Mouse (Mus musculus) forebrain, embryonic 13.5 days (tissue): ENCODE measurements at regions not wholly inside any gene's neighbourhood (a gene's known extent, or its start where the extent isn't known, plus 50 kb on each side); places are given as distances from the start of the nearest gene placed in this dataset.

Experiments
- ATAC-seq: fragments of 200-750 bp; cut with Nextera tagmentation; 2 replicates; pipeline ENCODE4 v1.8.0; 2017
- H3K27ac ChIP-seq: fragments of 300-500 bp; sonication (generic); 2 replicates; pipeline ENCODE4 v1.5.1; 2015; ENCODE audit warnings: inconsistent platforms, mild to moderate bottlenecking, moderate library complexity
- H3K27me3 ChIP-seq: fragments of 300-500 bp; sonication (generic); 2 replicates; pipeline ENCODE4 v1.6.1; 2015; ENCODE audit warnings: mild to moderate bottlenecking, inconsistent platforms
- H3K36me3 ChIP-seq: fragments of 300-500 bp; sonication (generic); 2 replicates; pipeline ENCODE4 v1.6.1; 2015; ENCODE audit warnings: mild to moderate bottlenecking, inconsistent platforms; ENCODE audit not compliant: poor library complexity, severe bottlenecking
- H3K4me1 ChIP-seq: fragments of 300-500 bp; sonication (generic); 2 replicates; pipeline ENCODE4 v1.6.1; 2015; ENCODE audit warnings: inconsistent platforms
- H3K4me2 ChIP-seq: fragments of 300-500 bp; sonication (generic); 2 replicates; pipeline ENCODE4 v1.6.1; 2015; ENCODE audit warnings: inconsistent platforms, mild to moderate bottlenecking, moderate library complexity
- H3K4me3 ChIP-seq: fragments of 300-500 bp; sonication (generic); 2 replicates; pipeline ENCODE4 v1.5.1; 2015; ENCODE audit warnings: mild to moderate bottlenecking, inconsistent platforms
- H3K9ac ChIP-seq: fragments of 300-500 bp; sonication (generic); 2 replicates; pipeline ENCODE4 v1.6.1; 2015; ENCODE audit warnings: mild to moderate bottlenecking, inconsistent platforms
- H3K9me3 ChIP-seq: fragments of 300-500 bp; sonication (generic); replicated peaks from 2 replicates; pipeline ENCODE4 v1.6.1; 2016; ENCODE audit warnings: inconsistent platforms
- WGBS: fragments of 180-500 bp; shearing (Covaris S2); methylation state at CpG from one replicate; pipeline ENCODE4 v1.1.7; 2015; 5-methylcytosine and 5-hydroxymethylcytosine counted together

DNA sequence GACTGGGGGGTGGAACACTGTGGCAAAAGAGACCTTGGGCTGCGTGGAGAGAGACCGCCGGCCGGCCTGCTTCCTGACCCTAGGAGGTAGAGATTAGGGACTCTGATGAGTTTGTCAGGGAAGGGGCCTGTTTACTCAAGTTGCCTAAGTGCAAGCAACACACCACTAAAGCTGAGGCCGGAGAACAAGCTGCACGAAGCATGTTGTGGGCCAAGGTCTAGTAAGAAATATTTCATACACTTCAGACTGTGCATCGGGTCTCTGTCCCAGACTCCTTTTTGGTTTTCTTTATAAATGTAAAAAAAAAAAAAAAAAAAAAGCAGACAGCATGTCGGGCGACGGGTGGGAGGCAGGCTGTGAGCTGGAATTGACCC lies 167.5 kb downstream of the 3100002H09Rik start:
- peaks cover 61% of the 10 kb centered on the region for H3K27me3 ChIP-seq

GRCm38 (mm10) chr4:124442491-124443129 lies 168.0 kb downstream of the 3100002H09Rik start:
- ATAC-seq, result no peak
- Histone ChIP-seq H3K9ac (no peak overlapping the region), H3K27me3 (peaks cover 61% of the 10 kb centered on the region), H3K4me1 (peaks cover 37% of the 10 kb centered on the region), H3K4me2 (no peak overlapping the region), H3K36me3 (no peaks in the 10 kb centered on the region), H3K27ac (no peak overlapping the region), H3K9me3 (no peaks in the 10 kb centered on the region), H3K4me3 (no peak overlapping the region)
- WGBS, result 5% methylated on average over 10 of the region's 10 CpGs

More for the DNA sequence above, 167.5 kb downstream of the 3100002H09Rik start:
- no peaks in the 10 kb centered on the region for H3K36me3 ChIP-seq
- no peak overlapping the region for H3K4me3 ChIP-seq
- ATAC-seq, result no peak
- peak overlapping the region; percentile 56 for H3K9ac ChIP-seq
- peaks cover 37% of the 10 kb centered on the region for H3K4me1 ChIP-seq
- H3K27ac ChIP-seq, result peak overlapping the region; percentile 63
- 0 out of 2 replicates have a peak overlapping the region, but pooled peaks have one; percentile 28 for H3K4me2 ChIP-seq
- H3K9me3 ChIP-seq, result no peaks in the 10 kb centered on the region
- 19% methylated on average over 10 of the region's 10 CpGs for WGBS

DNA sequence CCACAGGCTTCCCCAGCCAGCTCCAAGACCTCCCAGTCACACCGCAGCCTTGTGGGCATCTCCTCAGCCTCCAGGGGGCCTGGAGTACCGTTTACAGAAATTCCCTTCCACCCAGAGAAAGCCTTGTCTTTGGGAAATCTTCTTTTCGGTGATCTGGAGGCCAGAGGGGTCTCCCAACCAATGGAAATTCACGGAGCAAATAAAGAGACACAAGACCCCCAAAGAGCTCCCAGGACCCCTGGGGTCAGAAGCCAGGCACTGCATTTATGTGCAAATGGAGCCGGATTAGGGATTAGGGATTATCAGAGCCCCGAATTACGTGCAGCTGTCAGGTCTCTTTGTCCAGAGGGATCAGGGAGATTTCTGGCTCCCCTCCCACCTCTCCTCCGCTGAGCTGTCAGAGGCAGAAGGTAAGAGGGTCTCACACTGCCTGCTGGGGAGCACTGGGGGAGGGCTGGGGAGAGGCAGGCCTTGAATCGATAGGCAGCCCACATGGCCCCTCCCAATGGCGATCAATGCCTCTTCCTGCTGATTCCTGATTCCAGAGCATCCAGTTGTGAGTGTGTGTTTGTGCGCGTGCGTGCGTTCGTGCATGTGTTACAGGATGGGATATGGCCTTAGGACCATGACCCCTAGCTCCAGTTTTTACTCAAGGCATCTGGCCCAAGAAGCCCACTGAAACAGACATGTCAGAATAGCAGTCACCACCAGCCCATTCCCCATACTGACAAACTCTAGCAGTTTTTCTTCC lies 168.7 kb downstream of the 3100002H09Rik start:
- 4% methylated on average over 15 of the region's 15 CpGs for WGBS
- Histone ChIP-seq H3K4me2 (no peak overlapping the region), H3K9me3 (no peaks in the 10 kb centered on the region), H3K4me1 (peaks cover 37% of the 10 kb centered on the region), H3K27me3 (peaks cover 65% of the 10 kb centered on the region), H3K9ac (no peak overlapping the region), H3K27ac (no peak overlapping the region), H3K36me3 (no peaks in the 10 kb centered on the region), H3K4me3 (no peak overlapping the region)
- ATAC-seq, result no peak

GRCm38 (mm10) chr4:124435040-124435434 lies 175.6 kb downstream of the 3100002H09Rik start:
- peaks cover 20% of the 10 kb centered on the region for H3K27me3 ChIP-seq
- 24% methylated on average over 12 of the region's 12 CpGs for WGBS
- no peak for ATAC-seq

DNA sequence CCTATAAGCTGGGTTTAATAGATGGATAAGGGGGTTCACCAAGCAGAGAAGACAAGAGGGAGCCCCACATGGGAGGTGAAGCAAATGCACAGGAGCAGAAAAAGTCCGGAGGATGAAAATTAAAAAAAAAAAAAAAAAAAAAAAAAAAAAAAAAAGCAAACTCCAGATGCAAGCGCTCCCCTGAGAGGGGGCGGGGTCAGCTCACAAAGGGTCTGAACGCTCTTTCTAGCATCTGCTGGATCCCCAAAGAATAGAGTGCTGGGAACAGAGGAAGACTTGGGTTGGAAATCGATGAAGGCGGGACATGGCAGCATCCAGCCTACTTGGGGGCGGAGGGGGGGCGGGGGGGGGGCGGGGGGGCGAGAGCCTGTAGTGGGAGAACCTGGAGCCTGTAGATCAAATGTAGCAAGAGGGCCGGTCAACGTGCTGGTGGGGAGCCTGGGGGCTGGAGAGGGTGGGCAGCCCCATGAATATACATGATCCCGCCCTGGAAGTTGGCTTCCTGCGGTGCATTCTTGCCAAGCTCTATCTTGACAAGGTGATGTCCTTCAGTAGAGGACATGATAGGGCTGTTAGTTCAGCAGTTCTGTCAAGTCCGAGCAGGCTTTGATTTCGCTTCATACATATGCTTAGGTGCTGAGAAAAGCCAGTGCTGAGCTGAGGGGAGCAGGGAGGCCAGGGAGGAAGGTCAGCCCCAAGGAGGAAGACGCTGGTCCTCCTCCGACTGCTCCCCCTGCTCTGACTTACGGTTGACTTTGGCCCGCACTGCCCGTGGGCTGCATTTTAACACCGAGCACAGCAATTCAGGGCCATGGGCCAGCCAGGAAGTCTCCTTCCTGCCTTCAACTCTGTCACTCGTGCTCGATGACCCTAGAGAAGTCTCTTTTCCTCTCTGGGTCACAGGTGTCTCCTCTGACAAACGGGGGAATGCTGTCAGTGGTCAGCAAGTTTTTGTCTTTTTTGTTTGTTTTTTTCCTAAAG lies 176.3 kb downstream of the 3100002H09Rik start:
- Histone ChIP-seq H3K4me1 (peaks cover 12% of the 10 kb centered on the region), H3K36me3 (no peaks in the 10 kb centered on the region), H3K9me3 (no peaks in the 10 kb centered on the region), H3K9ac (no peak overlapping the region), H3K27ac (no peak overlapping the region), H3K4me2 (peak overlapping the region; percentile 28), H3K27me3 (peaks cover 13% of the 10 kb centered on the region), H3K4me3 (no peak overlapping the region)
- no peak for ATAC-seq
- 14% methylated on average over 20 of the region's 25 CpGs for WGBS

More at GRCm38 (mm10) chr4:124435040-124435434, 175.6 kb downstream of the 3100002H09Rik start:
- Histone ChIP-seq H3K4me3 (no peak overlapping the region), H3K4me1 (peaks cover 12% of the 10 kb centered on the region), H3K9me3 (no peaks in the 10 kb centered on the region), H3K27ac (no peak overlapping the region), H3K36me3 (no peaks in the 10 kb centered on the region), H3K9ac (no peak overlapping the region), H3K4me2 (no peak overlapping the region)

DNA sequence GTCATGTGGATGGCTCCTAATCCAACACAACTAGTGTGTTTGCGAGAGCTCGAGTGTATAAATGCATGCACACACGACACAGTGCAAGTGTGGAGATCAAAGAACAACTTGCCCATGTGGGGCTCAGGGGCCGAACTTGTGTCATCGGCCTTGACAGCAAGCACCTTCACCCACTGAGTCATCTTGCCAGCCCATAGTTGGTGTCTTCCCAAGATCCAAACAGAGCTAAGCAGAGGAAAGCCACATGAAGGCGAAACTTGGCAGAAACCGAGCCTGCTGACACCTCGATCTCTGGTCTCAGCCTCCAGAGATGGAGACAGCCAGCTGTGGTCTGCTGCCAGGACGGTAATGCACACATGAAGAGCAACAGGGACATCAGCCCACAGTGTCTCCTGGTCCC lies 177.1 kb downstream of the 3100002H09Rik start:
- no peak overlapping the region for H3K4me2 ChIP-seq
- H3K9me3 ChIP-seq, result no peaks in the 10 kb centered on the region
- WGBS, result 77% methylated on average over 9 of the region's 9 CpGs
- peaks cover 10% of the 10 kb centered on the region for H3K27me3 ChIP-seq
- no peak overlapping the region for H3K9ac ChIP-seq
- peaks cover 12% of the 10 kb centered on the region for H3K4me1 ChIP-seq
- H3K4me3 ChIP-seq, result no peak overlapping the region
- ATAC-seq, result no peak
- H3K36me3 ChIP-seq, result no peaks in the 10 kb centered on the region
- no peak overlapping the region for H3K27ac ChIP-seq

- WGBS, result 86% methylated on average over 16 of the region's 16 CpGs
- ATAC-seq, result no peak
- H3K27me3 ChIP-seq, result peaks cover 5% of the 10 kb centered on the region
Measured at GRCm38 (mm10) chr4:124431193-124431592, 179.4 kb downstream of the 3100002H09Rik start.

GRCm38 (mm10) chr4:124428844-124429243 lies 181.8 kb downstream of the 3100002H09Rik start:
- no peak overlapping the region for H3K4me2 ChIP-seq
- no peak for ATAC-seq
- 94% methylated on average over 4 of the region's 4 CpGs for WGBS
- H3K27ac ChIP-seq, result no peak overlapping the region
- no peaks in the 10 kb centered on the region for H3K36me3 ChIP-seq
- H3K4me3 ChIP-seq, result no peak overlapping the region
- no peaks in the 10 kb centered on the region for H3K4me1 ChIP-seq
- no peak overlapping the region for H3K9ac ChIP-seq
- peaks cover 5% of the 10 kb centered on the region for H3K27me3 ChIP-seq
- no peaks in the 10 kb centered on the region for H3K9me3 ChIP-seq

More at GRCm38 (mm10) chr4:124431193-124431592, 179.4 kb downstream of the 3100002H09Rik start:
- Histone ChIP-seq H3K4me2 (no peak overlapping the region), H3K9ac (no peak overlapping the region), H3K27ac (no peak overlapping the region), H3K4me1 (peaks cover 12% of the 10 kb centered on the region), H3K4me3 (no peak overlapping the region), H3K36me3 (no peaks in the 10 kb centered on the region), H3K9me3 (no peaks in the 10 kb centered on the region)

DNA sequence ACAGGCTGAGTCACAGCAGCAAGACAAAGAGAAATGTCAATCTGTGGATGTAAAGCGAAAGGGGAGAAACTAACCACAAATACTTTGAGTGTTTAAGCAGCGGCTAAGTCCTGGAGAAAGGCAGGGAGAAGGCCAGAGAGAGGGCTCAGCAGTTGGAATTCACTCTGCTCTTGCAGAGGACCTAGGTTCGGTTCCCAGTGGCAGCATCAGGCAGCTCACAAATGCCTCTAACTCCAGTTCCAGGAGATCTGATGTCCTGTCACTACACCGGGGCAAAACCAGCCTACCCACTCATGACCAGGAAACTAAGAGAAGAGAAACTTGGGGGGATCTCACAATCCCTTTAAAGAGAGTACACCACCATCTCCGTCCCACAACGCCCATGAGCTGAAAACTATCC lies 188.2 kb downstream of the 3100002H09Rik start:
- Histone ChIP-seq H3K9ac (no peak overlapping the region), H3K27ac (no peak overlapping the region), H3K36me3 (no peaks in the 10 kb centered on the region), H3K9me3 (no peaks in the 10 kb centered on the region), H3K27me3 (no peaks in the 10 kb centered on the region), H3K4me1 (no peaks in the 10 kb centered on the region), H3K4me3 (no peak overlapping the region), H3K4me2 (no peak overlapping the region)
- WGBS, result 88% methylated on average over 6 of the region's 6 CpGs
- ATAC-seq, result no peak

DNA sequence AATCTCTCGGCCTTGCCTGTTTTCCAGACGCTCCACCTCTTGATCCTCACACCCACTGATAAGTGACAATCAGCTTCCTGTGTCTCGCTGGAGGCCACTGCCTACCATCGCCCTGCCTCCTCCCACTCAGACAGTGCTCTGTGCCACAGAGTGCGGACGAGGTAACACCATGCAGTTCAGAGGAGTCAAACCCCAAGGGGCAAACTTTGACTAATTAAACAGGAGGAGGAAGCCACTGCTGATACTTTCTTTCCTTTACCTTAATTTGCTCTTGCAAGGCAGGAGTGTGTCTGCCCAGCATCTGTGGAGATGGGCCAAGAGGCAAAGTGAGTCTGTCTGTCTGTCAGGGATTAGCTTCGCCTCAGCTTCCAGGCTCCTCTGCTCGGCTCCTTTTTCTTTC lies 192.2 kb downstream of the 3100002H09Rik start:
- H3K9ac ChIP-seq, result no peak overlapping the region
- no peak overlapping the region for H3K4me2 ChIP-seq
- no peaks in the 10 kb centered on the region for H3K36me3 ChIP-seq
- ATAC-seq, result no peak
- no peaks in the 10 kb centered on the region for H3K9me3 ChIP-seq
- no peak overlapping the region for H3K27ac ChIP-seq
- no peak overlapping the region for H3K4me3 ChIP-seq
- 35% methylated on average over 8 of the region's 8 CpGs for WGBS
- H3K27me3 ChIP-seq, result no peaks in the 10 kb centered on the region
- H3K4me1 ChIP-seq, result no peaks in the 10 kb centered on the region

DNA sequence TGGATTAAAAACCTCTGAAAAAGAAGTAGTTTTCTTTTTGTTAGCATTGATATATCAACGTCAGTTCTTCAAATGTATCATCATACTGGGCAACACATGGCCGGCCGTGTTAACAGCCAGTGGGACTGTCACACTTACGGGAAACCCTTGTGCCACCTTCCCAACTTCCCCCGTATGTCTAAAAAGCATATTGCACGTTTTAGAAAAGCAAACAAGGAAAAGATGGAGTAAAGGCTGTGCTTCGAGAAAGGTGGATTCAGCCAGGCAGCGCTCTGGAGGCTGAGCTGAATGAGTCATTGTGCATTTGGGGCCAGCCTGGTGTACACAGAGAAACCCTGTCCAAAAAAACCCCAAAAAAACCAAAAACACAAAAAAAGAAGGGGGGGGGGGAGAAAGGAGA lies 193.4 kb downstream of the 3100002H09Rik start:
- no peak for ATAC-seq
- no peaks in the 10 kb centered on the region for H3K9me3 ChIP-seq
- no peak overlapping the region for H3K4me2 ChIP-seq
- H3K4me3 ChIP-seq, result no peak overlapping the region
- no peaks in the 10 kb centered on the region for H3K4me1 ChIP-seq
- H3K36me3 ChIP-seq, result no peaks in the 10 kb centered on the region
- H3K9ac ChIP-seq, result no peak overlapping the region
- WGBS, result 82% methylated on average over 8 of the region's 8 CpGs
- H3K27ac ChIP-seq, result no peak overlapping the region
- H3K27me3 ChIP-seq, result no peaks in the 10 kb centered on the region

DNA sequence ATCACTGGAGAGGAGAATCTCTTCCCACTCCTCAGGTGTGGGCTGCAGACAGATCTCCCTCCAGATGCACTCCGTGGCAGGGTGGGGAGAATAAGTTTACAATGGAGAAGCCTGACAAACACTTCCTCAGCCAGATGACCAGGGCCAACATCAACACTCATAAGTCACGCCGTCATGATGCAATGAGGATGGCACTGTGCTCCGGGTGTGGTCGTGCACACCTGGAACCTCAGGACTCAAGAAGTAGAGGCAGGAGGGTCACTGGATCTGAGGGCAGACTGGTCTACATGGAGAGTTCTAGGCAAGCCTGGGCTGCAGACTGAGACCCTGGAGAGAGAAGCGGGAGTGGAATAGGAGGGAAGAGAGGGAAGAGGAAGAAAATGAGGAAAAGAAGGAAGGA lies 194.3 kb downstream of the 3100002H09Rik start:
- H3K27me3 ChIP-seq, result no peaks in the 10 kb centered on the region
- H3K4me1 ChIP-seq, result no peaks in the 10 kb centered on the region
- ATAC-seq, result no peak
- 91% methylated on average over 6 of the region's 6 CpGs for WGBS
- no peak overlapping the region for H3K9ac ChIP-seq
- no peaks in the 10 kb centered on the region for H3K36me3 ChIP-seq
- H3K27ac ChIP-seq, result no peak overlapping the region
- H3K4me2 ChIP-seq, result no peak overlapping the region
- no peaks in the 10 kb centered on the region for H3K9me3 ChIP-seq
- H3K4me3 ChIP-seq, result no peak overlapping the region
